Mouse (Mus musculus) urinary bladder, postnatal 4 days (tissue): ENCODE data around the gene Clec4g.
"Not testable (repeated sequence)": the region's sequence is repeated elsewhere in the genome, so short reads cannot be mapped to it uniquely, and the experiment has no call there.

ENCODE experiments used
- DNase-seq, 2 experiments: peaks; one replicate each; pipeline ENCODE4 v3.0.0; 2021 to 2022; ENCODE audit warnings: low spot score in 2 of 2

Gene Clec4g

GRCm38 (mm10) chr8:3720551-3720950, at the start of gene Clec4g:
Gene Clec4g, minus strand, starts transcription at chr8:3720651.
- no peak for DNase-seq

DNA sequence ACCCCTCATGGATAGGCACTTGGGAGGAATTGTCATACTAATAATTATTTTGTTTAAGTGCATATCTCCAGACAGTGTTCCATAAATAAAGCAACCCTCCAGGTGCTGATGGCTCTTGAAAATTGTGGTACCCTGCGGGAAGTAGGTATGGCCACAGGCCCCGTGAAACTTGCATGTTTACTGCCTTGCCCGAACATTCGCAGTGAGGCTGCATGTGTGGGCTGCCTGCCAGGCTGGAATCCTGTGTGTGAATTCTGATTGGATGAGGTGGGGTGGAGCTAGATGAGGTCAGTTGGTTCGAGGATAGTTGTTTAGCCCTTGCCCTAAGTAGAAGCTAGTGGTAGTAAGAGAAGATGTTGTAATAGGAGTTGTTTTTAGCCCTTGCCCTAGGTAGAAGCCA, 48.2 kb upstream of the Clec4g start:
- not testable (repeated sequence) for DNase-seq

GRCm38 (mm10) chr8:3754261-3754850, 33.9 kb upstream of the Clec4g start:
- DNase-seq = peak; percentile 47 to 92

DNA sequence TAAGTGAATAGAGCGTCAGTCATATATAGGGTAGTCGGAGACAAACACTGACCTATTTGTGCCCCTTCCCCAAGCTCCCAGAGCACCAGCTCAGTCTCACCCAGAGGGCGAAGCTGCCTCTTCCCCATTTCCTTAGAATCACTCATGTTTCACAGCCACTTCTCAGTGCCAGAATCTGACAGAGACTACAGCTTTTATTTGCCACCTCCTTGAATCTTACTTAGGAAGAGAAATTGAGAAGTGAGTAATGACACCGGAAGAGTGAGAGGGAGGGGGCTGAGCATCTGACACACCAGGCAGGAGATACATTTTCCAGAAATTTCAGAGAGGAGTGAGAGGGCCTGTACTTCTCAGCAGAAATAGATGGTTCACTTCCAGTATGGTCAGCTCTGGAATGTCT, 28.3 kb upstream of the Clec4g start, which contains the start of gene Cd209a:
Cd209a (minus strand) TSS at position 224 of the 400 bp plus-strand sequence.
- DNase-seq = no peak

DNA sequence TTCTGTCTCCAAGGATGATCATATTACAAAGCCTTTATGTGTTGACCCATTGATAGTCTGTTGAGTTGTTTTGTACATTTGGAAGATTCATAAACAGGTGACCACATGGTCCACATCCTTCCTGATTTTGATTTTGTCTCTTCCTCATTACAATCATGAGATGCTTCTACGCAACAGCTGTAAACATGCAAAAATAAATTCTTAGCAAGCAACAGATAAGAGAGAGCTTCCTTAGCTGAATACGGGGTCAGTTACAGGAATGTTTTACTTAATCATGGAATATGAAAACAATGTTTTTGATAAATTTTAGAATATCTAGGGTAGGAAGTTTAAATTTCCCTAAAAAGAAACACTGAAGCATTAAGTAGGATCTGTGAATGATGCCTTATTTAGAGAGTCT, 16.5 kb upstream of the Clec4g start:
- DNase-seq = no peak

DNA sequence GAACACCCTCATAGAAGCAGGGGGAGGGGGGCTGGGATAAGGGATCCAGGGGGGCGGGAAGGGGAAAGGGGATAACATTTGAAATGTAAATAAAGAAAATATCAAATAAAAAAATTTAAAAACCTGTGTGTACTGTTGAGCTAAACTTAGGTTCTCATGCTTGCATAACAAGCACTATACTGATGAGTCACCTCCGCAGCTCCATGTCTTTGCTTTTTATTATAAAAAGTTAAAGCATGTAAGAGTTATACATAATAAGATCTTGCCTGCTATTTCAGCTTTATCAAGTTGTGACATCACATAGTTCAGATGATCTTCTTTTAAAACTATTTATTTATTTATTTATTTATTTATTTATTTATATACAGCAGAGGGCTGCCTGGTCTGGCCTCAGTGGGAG, 15.1 kb upstream of the Clec4g start:
- no peak for DNase-seq

GRCm38 (mm10) chr8:3734084-3734483, 13.6 kb upstream of the Clec4g start:
- DNase-seq = no peak

- no peak for DNase-seq
These were observed 590 bp upstream of the Clec4g start for GRCm38 (mm10) chr8:3721041-3721440.

GRCm38 (mm10) chr8:3718559-3718958, 1.9 kb downstream of the Clec4g start:
- peak; percentile 51 to 73 for DNase-seq

DNA sequence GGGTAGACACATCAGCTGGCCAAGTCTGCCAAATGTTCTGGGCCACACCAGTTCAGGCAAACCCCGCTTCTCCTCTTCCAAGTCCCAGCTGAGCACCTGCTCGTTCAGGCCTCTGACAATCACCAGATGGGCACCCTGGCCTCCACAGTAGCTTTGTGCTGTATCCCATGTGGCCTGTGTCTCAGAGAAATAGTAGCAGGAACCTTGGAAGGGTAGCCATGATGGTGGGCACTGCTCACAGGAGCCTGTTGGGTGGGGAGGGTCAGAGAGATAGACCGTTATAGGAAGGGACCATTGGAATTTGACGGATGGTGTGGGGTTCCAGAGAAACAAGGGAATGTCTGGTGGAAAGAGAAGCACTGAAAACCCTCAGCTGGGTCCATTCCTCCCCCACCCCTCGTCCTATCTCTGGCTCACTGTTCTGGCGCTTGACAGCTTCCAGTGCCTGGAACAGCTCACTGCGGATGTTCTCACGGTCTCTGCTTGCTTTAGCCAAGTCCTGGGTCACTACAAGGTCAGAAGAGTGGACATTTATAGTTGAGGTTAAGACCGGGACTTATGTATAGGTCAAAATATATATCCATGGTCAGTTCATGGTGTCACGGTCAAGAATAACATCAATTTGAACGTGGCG, 3.0 kb downstream of the Clec4g start:
- no peak for DNase-seq

- DNase-seq = no peak
These were observed 8.8 kb downstream of the Clec4g start for GRCm38 (mm10) chr8:3711646-3712045.

DNA sequence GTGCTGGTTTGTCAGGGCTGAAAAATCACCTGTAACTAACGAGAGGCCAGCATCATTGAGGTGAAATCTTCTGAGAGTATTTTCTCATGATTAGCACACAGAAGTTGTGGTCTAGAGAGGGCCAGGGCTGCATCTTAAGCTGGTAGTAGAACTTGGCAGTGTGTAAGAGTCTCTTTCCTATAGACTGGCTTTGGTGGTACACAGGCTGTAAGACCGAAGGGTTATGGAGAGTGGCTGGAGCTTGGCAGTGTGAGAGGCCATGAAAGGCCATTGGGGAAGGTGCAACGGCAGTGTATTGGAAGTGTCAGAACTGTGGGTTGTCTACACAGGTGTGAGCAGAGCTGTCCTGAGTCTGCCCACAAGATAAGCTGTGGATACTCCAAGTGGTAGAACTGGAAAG, 10.1 kb downstream of the Clec4g start:
- no peak for DNase-seq

- DNase-seq = no peak
These were observed 12.8 kb downstream of the Clec4g start for GRCm38 (mm10) chr8:3707611-3708010.

DNA sequence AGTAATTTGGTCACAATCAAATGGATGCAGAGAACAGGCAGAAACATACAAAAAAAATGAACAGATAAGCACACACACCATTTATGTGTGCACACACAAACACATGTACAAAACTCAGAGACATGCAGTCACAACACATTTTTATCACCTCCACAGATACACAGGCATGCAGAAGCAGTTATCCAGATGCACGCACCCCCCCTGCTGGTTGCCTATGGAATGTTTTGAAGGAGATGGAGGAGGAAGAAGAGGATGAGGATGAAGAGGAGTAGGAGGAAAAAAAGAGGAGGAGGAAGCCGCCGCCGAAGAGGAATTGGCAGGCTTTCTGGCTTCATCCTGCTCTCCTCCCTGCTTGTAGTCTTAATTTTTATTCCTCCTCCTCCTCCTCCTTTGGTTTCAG, 14.7 kb downstream of the Clec4g start:
- DNase-seq = no peak

GRCm38 (mm10) chr8:3701491-3701890, 19.0 kb downstream of the Clec4g start:
- no peak for DNase-seq

DNA sequence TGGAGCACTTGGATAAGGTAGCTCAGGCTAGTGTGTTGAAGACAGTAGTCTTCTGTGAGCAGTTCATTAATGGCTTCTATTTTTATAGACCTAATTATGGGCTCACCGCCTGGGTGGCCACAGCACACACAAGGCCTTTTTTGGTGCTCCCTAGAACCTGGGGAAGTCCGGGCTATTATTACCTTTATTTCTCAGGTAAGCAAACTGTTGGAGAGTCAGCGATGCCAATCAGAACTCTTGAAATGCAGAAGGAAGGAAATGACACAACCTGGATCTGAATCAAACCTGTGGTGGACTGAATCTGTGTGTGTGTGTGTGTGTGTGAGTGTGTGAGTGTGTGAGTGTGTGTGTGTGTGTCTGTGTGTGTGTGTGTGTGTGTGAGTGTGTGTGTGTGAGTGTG, 26.3 kb downstream of the Clec4g start, which contains the start of gene Fcer2a:
Fcer2a (minus strand) TSS at position 55 of the 400 bp plus-strand sequence.
- DNase-seq = no peak

GRCm38 (mm10) chr8:3690774-3691173, 29.7 kb downstream of the Clec4g start:
- no peak for DNase-seq

GRCm38 (mm10) chr8:3687537-3687936, 32.9 kb downstream of the Clec4g start:
- DNase-seq = no peak

DNA sequence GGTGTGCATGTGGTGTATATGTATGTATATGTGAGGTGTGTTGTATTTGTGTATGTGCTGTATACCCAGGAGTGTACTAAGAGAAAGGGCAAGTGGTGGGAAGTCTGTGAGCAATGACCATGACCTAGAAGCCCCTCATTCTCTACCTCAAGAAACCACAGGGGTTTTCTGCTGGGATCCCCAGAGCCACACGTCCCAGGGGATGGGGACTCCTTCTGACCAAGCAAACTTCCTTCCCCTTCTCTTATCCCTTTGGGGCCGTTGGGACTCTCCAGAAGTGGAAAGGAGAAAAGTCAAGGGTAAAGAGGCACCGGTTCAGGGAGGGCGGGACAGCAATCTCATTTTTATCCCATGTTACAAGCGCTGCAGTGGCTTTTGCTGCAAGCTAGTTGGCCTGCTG, 35.0 kb downstream of the Clec4g start:
- no peak for DNase-seq

DNA sequence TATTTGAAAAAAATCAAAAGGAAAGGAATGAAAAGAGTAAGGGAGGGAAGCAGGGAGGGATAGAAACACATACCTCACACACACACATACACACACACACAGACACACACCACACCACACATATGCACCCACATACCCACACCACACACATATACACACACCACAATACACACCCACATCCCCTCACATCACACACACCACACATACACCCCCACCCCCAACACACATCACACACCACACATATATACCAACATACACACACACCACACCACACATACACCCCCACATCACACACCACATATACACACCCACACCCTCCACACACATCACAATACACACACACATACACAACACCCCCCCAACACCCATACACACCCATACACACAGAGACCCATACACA, 35.9 kb downstream of the Clec4g start:
- no peak for DNase-seq

DNA sequence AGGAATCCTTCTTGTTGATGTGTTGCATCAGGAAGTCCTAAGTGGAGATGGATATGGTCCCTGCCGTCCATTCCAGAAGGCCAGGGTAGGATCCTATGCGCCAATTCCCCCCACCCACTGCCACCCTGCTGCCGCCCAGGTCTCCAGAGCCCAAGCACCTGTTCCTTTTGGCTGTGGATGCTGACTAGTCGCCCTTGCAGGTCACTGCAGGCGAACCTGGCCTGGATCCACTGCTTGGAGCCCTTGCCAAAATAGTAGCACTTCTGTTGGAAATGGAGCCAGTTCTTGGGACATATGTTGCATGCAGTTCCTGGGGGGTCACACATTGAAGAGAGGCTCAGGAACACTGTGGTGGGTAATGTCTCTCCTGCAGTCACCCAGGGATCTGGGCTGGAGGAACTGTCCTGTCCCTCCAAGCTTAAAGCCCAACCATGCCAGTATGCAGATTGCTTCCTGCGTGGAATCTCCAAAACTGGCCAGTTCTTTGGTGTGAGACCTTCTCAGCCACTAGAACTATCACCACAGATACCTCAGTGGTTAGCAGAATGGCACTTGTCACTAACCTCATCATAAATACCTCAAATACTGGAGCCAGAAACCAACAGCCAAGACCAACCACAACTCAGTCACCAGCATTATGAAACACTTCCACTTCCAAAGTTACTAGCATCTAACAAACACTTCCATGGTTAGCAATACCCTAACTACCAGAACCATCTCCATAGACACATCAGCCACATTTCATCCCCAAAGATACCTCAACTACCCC, 36.9 kb downstream of the Clec4g start:
- DNase-seq = no peak

DNA sequence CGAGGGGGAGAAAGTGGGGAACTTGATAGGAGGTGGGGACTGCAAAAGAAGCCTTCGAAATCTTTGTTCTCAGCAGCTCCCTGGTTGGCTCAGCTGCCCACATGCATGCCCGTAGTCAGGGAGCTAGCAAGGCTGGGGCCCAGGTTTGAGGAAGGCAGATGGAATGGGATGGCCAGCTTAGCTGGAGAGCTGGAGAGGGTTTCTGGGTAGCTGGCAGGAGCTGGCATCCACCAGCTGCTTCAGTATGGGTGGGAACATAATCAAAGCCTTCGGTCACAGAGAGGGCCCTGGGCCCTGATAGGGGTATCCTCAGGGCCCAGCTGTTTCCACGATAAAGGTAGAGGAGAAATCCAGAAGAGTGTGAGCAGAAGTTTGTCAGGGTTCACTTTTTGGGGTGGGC, 38.0 kb downstream of the Clec4g start:
- DNase-seq = no peak

DNA sequence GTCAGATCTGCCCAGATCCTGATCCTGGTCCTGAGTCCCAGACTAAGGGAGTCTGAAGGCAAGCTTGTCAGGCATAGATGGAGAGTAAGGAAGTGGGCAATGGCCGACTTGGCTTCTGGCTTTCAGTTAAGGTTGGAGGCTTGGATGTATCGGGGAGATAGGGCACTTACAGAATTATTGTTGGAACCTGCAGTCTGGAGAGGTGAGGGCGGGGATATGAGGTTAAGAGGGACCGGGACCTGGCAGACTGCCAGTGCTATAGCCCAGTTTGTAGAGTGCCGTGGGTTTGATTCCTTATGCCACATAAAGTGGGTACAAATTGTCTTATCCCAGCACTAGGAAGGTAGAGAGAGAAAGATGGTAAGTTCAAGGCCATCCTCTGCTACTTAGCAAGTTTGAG, 40.8 kb downstream of the Clec4g start:
- no peak for DNase-seq
